Mouse (Mus musculus): ENCODE measurements at regions not wholly inside any gene's neighbourhood (a gene's known extent, or its start where the extent isn't known, plus 50 kb on each side); places are given as distances from the start of the nearest gene placed in this dataset.

DNA sequence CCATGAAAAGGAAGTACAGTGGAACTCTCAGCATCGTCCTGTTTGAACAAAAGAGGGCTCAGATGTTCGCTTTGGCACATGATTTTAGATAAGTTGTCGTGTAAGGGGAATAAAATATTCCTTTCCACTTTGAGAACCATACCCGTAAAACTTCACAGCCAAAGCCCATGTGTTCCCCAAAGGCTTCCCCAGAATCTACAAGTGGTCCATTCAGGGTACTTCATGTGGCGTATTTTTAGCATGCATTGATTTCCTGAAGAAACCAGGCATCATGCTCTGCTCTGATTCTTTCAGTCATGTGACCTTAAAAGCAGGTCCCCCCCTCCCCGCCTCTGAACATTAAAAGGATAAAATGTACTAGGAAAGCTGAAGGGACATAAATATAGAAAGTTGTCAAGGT, 1112.9 kb downstream of the Synb start:
- no peak for TF ChIP-seq CTCF (IDR thresholded peaks at IDR 0.05; ENCODE audit: low read depth, low read length)
- no peak for TF ChIP-seq POLR2A (IDR thresholded peaks at IDR 0.05; ENCODE audit: borderline replicate concordance, low read depth, low read length)
